12 mouse cellular contexts compared by ENCODE assay signal in genomic region chr7:29458889-29459740, GRCm38 (mm10). TPM values are rescaled to one million over a fixed set of nuclear protein-coding genes. Genes with fewer than 3 reads are reported as not detected.
DNase-seq lines count a peak whose midpoint lies in the region; ATAC-seq and TF ChIP-seq lines count a peak whose summit lies in the region.
"Had no signal": no experiment of that assay in that cellular context is flagged by ENCODE, and none has a peak within 500 bp of the region (broad histone marks: within the 10 kb centered on the region; RNA-seq: fewer than 3 reads in every experiment).

No protein-coding gene starts in this region.

- peak; percentile 36 for DNase-seq in kidney, adult 9 months
- DNase-seq in kidney, adult 11 months = no peak
- DNase-seq in testis, postnatal 10 days (ENCODE audit: low spot score) = peak; percentile 70
- no peak for DNase-seq in testis, postnatal 14 days (ENCODE audit: low spot score)
- peak; percentile 78 to 85 for DNase-seq in cerebellum, postnatal 14 days
- DNase-seq in stomach, postnatal 0 days (ENCODE audit: low spot score) = peak; percentile 44
- no peak for DNase-seq in ovary, postnatal 10 days (ENCODE audit: low spot score)
- DNase-seq: adrenal gland, adult 2 months; right cerebral cortex, postnatal 14 days had no signal

- WGBS in stomach, postnatal 0 days = 78% methylated on average over 14 of the region's 14 CpGs

- H3K9ac ChIP-seq in stomach, postnatal 0 days (ENCODE audit: low read length) = no peak overlapping the region
- H3K9ac ChIP-seq: forebrain, embryonic 13.5 days; hindbrain, embryonic 15.5 days; liver, embryonic 14.5 days had no signal

- no peaks in the 10 kb centered on the region for H3K27me3 ChIP-seq in stomach, postnatal 0 days (ENCODE audit: control insufficient read depth, insufficient read depth, low read length)
- H3K27me3 ChIP-seq: forebrain, embryonic 13.5 days; hindbrain, embryonic 15.5 days had no signal

- no peak for TF ChIP-seq CTCF in stomach, postnatal 0 days (IDR thresholded peaks at IDR 0.05; ENCODE audit: low read depth)

- H3K9me3 ChIP-seq in stomach, postnatal 0 days (ENCODE audit: control insufficient read depth, low read length) = no peaks in the 10 kb centered on the region
- H3K9me3 ChIP-seq: forebrain, embryonic 13.5 days; hindbrain, embryonic 15.5 days had no signal

- no peak overlapping the region for H3K4me2 ChIP-seq in stomach, postnatal 0 days (replicated peaks; ENCODE audit: low read depth)
- H3K4me2 ChIP-seq: forebrain, embryonic 13.5 days; hindbrain, embryonic 15.5 days had no signal

- no peaks in the 10 kb centered on the region for H3K36me3 ChIP-seq in stomach, postnatal 0 days (ENCODE audit: control insufficient read depth, insufficient read depth, low read length)
- H3K36me3 ChIP-seq: hindbrain, embryonic 15.5 days had no signal

- ATAC-seq in stomach, postnatal 0 days (ENCODE audit: low FRiP score, low TSS enrichment) = no peak
- ATAC-seq: forebrain, embryonic 13.5 days had no signal

- H3K4me3 ChIP-seq in stomach, postnatal 0 days (ENCODE audit: low read depth, low read length) = no peak overlapping the region
- H3K4me3 ChIP-seq: forebrain, embryonic 13.5 days; hindbrain, embryonic 15.5 days had no signal

- H3K27ac ChIP-seq in stomach, postnatal 0 days (replicated peaks) = no peak overlapping the region
- H3K27ac ChIP-seq: forebrain, embryonic 13.5 days; hindbrain, embryonic 15.5 days; liver, embryonic 14.5 days had no signal

- TF ChIP-seq EP300 in stomach, postnatal 0 days (optimal IDR thresholded peaks at IDR 0.05) = no peak

- H3K4me1 ChIP-seq in stomach, postnatal 0 days (replicated peaks; ENCODE audit: control insufficient read depth, insufficient read depth) = peaks cover 5% of the 10 kb centered on the region; the same call in 1 of the 2 replicates

RNA-seq across cellular contexts. Expression of gene Sipa1l3, which starts 59.3 kb away (rescaled TPM):
- polyA plus RNA-seq in stomach, postnatal 0 days (2015; fragmentation: Nextera tagmentation; extraction: Ambion mirVana) = 9.7 TPM in 2 replicates

Comparison
In these comparisons a context has a peak if more than half of its experiments do, and no peak if none do; other contexts are left out.
1. DNase-seq: peak in kidney, adult 9 months (single experiment), testis, postnatal 10 days (single experiment), cerebellum, postnatal 14 days (2 of 2) and stomach, postnatal 0 days (single experiment); none in kidney, adult 11 months (single experiment), testis, postnatal 14 days (single experiment) and ovary, postnatal 10 days (single experiment).